Mouse (Mus musculus) spleen, adult 2 months (tissue): ENCODE data around the gene Srbd1.

Experiments used
- CTCF ChIP-seq: fragments of 200-500 bp; IDR thresholded peaks from 2 replicates; pipeline ENCODE4 v1.5.1; 2011; ENCODE audit warnings: mild to moderate bottlenecking, inconsistent platforms; ENCODE audit not compliant: insufficient read depth, insufficient read length, insufficient replicate concordance; ENCODE audit errors: extremely low read depth
- POLR2A ChIP-seq: fragments of 200-500 bp; IDR thresholded peaks from 2 replicates; pipeline ENCODE4 v1.6.1; 2011; ENCODE audit warnings: low read depth, low read length, inconsistent platforms

GRCm38 (mm10) chr17:85982271-85982670 lies 162.7 kb downstream of the Srbd1 start:
- TF ChIP-seq CTCF (no peak), POLR2A (no peak)
